Mouse (Mus musculus) intestine, postnatal 0 days (tissue): ENCODE data around the gene Fgfr3. TPM values are rescaled to one million over a fixed set of nuclear protein-coding genes. Genes with fewer than 3 reads are reported as not detected.

ENCODE experiments used
- ATAC-seq: fragments of 200-750 bp; cut with Nextera tagmentation; 2 replicates; pipeline ENCODE4 v1.8.0; 2017; ENCODE audit warnings: mild to moderate bottlenecking, moderate TSS enrichment, moderate library complexity
- H3K27ac ChIP-seq: fragments of 300-500 bp; sonication (generic); 2 replicates; pipeline ENCODE4 v1.5.1; 2014; ENCODE audit warnings: mild to moderate bottlenecking, low read depth, low read length, moderate library complexity
- H3K27me3 ChIP-seq: fragments of 300-500 bp; sonication (generic); replicated peaks from 2 replicates; pipeline ENCODE4 v1.6.1; 2014; ENCODE audit warnings: low read length, mixed read lengths; ENCODE audit not compliant: control insufficient read depth, insufficient read depth
- H3K36me3 ChIP-seq: fragments of 300-500 bp; sonication (generic); 2 replicates; pipeline ENCODE4 v1.6.1; 2014; ENCODE audit warnings: mild to moderate bottlenecking, moderate library complexity; ENCODE audit not compliant: control insufficient read depth, insufficient read depth
- H3K4me1 ChIP-seq: fragments of 300-500 bp; sonication (generic); replicated peaks from 2 replicates; pipeline ENCODE4 v1.6.1; 2014; ENCODE audit warnings: antibody characterized with exemption, low read length, mixed read lengths; ENCODE audit not compliant: control insufficient read depth, insufficient read depth
- H3K4me2 ChIP-seq: fragments of 300-500 bp; sonication (generic); replicated peaks from 2 replicates; pipeline ENCODE4 v1.6.1; 2014; ENCODE audit warnings: low read depth, mild to moderate bottlenecking, moderate library complexity
- H3K4me3 ChIP-seq: fragments of 300-500 bp; sonication (generic); 2 replicates; pipeline ENCODE4 v1.5.1; 2014; ENCODE audit warnings: low read depth, low read length
- H3K9ac ChIP-seq: fragments of 300-500 bp; sonication (generic); 2 replicates; pipeline ENCODE4 v1.6.1; 2014; ENCODE audit warnings: mild to moderate bottlenecking, low read depth, low read length
- H3K9me3 ChIP-seq: fragments of 300-500 bp; sonication (generic); 2 replicates; pipeline ENCODE4 v1.6.1; 2016; ENCODE audit warnings: mixed run types; ENCODE audit not compliant: control insufficient read depth
- CTCF ChIP-seq: sonication (generic); IDR thresholded peaks from 2 replicates; pipeline ENCODE4 v1.5.1; 2016; ENCODE audit warnings: low read depth, mild to moderate bottlenecking, control low read depth, antibody characterized with exemption, moderate library complexity
- WGBS: fragments of 180-500 bp; shearing (Covaris S2); extraction: QIAGEN DNeasy Blood & Tissue Kit; methylation state at CpG from one replicate; pipeline ENCODE4 v1.1.7; 2014; 5-methylcytosine and 5-hydroxymethylcytosine counted together
- polyA plus RNA-seq: library from polyadenylated mRNA; unstranded; fragments of >200 nt; fragmentation: Nextera tagmentation; extraction: Ambion mirVana; gene quantifications from 2 replicates; pipeline ENCODE4 v1.2.1, GENCODE M21; 2015

Fgfr3 gene
- polyA plus RNA-seq, 1 experiment from 2014 or later = 2.6 TPM

DNA sequence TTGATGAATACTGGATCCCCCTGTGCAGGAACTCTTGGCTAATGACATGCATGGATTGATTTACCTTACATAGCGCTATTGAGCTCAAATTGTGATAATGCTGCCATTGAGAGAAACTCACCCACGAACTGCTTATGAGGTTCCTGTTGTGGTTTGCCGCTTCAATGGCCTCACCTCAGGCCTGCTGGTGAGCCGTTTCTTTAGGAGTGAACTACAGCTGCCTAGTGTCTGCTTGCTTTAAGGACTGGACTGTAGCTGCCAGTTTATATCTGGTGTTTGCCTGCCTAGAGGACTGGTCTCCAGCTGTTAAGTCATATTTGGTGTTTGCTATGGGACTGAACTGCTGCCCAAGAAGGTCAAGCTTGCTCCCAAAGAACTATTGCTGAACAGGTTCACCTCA lies 38.5 kb upstream of the Fgfr3 start:
- no peak overlapping the region for H3K4me2 ChIP-seq
- no peaks in the 10 kb centered on the region for H3K36me3 ChIP-seq
- no peak overlapping the region for H3K4me3 ChIP-seq
- no peaks in the 10 kb centered on the region for H3K27me3 ChIP-seq
- no peak overlapping the region for H3K27ac ChIP-seq
- ATAC-seq = no peak
- WGBS = 79% methylated on average over 4 of the region's 4 CpGs
- no peaks in the 10 kb centered on the region for H3K4me1 ChIP-seq
- TF ChIP-seq CTCF = no peak
- no peak overlapping the region for H3K9ac ChIP-seq
- H3K9me3 ChIP-seq = no peaks in the 10 kb centered on the region

DNA sequence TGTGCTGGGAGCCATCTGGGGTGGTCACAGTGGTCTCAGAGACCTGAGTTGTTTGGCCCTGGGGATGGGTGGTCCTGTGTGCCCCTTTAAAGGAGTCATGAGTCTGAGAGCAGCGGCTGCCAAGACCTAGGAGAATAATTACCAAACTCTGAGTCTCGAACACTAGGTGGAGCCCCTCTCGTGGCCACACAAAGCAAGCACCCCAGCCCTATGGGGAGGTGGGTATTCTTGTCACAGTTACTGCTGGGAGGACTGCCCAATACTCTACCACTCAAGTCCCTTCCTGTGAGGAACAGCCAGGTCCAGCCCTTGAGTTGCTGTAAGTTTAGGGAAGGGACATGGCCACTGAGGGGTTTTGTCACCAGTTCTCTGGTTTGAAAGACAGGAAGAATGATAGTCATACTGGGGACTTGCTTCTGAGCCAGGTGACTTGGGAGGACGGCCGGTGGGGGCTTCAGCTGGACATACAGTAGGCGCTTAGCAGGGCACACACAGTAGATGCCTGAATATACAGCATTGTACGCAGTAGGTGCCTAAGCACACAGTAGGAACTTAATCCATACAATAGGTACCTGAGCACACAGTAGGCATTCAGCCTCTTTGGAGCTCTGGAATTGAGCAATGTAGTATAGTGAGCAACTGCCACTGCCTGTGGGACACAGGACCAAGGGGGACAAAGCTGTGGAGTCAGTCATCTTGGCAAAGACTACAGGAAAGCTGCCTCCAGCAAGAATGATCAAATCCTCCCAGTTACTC lies 37.4 kb upstream of the Fgfr3 start:
- no peaks in the 10 kb centered on the region for H3K4me1 ChIP-seq
- no peak overlapping the region for H3K4me3 ChIP-seq
- H3K9ac ChIP-seq = no peak overlapping the region
- no peak overlapping the region for H3K4me2 ChIP-seq
- TF ChIP-seq CTCF = peak; percentile 80
- H3K36me3 ChIP-seq = no peaks in the 10 kb centered on the region
- ATAC-seq = no peak
- H3K9me3 ChIP-seq = no peaks in the 10 kb centered on the region
- no peaks in the 10 kb centered on the region for H3K27me3 ChIP-seq
- WGBS = 46% methylated on average over 7 of the region's 7 CpGs
- no peak overlapping the region for H3K27ac ChIP-seq

DNA sequence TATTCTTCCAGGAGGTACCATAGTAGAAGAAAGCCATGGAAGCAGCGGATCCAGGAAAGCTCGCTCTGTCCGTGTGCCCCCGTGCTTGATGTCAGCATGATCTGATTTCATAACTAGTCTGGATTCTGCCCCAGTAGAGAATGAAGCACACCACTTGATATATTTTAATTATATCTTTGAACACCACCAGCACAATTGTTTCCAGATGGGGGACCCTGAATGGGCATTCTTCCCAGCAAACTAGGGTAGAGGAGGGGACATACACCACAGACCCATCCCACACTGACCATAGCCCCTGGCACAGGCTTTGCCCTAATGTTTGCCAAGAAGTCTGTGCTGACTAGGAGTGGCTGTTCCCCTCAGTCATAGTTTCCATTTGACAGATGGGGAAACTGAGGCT lies 36.5 kb upstream of the Fgfr3 start:
- Histone ChIP-seq H3K4me3 (no peak overlapping the region), H3K27ac (no peak overlapping the region), H3K9ac (no peak overlapping the region), H3K4me1 (no peaks in the 10 kb centered on the region), H3K4me2 (no peak overlapping the region), H3K27me3 (no peaks in the 10 kb centered on the region), H3K36me3 (no peaks in the 10 kb centered on the region), H3K9me3 (no peaks in the 10 kb centered on the region)
- ATAC-seq = no peak
- no peak for TF ChIP-seq CTCF
- WGBS = 87% methylated on average over 4 of the region's 4 CpGs

DNA sequence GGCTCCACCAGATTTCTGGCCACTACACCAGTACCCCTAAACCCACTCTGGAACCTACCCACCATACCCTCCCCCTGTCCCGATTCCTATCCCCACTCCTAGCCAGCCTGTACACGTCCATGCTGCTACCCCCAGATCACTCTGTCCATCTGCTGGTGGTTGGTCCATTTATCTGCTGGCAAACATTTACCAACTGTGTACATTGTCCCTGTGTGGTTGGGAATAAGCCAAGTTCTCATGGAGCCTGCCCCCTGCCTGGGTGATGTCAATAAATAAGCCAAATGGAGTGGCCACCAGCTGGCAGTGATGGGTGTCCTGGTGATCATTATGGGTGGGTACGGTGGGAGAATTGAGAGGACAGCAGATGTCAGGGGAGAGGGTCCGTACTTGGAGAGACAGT lies 34.3 kb upstream of the Fgfr3 start:
- Histone ChIP-seq H3K36me3 (no peaks in the 10 kb centered on the region), H3K27ac (no peak overlapping the region), H3K27me3 (no peaks in the 10 kb centered on the region), H3K4me3 (no peak overlapping the region), H3K4me1 (no peaks in the 10 kb centered on the region), H3K4me2 (no peak overlapping the region), H3K9me3 (no peaks in the 10 kb centered on the region), H3K9ac (no peak overlapping the region)
- no peak for TF ChIP-seq CTCF
- ATAC-seq = no peak
- WGBS = 74% methylated on average over 4 of the region's 4 CpGs

DNA sequence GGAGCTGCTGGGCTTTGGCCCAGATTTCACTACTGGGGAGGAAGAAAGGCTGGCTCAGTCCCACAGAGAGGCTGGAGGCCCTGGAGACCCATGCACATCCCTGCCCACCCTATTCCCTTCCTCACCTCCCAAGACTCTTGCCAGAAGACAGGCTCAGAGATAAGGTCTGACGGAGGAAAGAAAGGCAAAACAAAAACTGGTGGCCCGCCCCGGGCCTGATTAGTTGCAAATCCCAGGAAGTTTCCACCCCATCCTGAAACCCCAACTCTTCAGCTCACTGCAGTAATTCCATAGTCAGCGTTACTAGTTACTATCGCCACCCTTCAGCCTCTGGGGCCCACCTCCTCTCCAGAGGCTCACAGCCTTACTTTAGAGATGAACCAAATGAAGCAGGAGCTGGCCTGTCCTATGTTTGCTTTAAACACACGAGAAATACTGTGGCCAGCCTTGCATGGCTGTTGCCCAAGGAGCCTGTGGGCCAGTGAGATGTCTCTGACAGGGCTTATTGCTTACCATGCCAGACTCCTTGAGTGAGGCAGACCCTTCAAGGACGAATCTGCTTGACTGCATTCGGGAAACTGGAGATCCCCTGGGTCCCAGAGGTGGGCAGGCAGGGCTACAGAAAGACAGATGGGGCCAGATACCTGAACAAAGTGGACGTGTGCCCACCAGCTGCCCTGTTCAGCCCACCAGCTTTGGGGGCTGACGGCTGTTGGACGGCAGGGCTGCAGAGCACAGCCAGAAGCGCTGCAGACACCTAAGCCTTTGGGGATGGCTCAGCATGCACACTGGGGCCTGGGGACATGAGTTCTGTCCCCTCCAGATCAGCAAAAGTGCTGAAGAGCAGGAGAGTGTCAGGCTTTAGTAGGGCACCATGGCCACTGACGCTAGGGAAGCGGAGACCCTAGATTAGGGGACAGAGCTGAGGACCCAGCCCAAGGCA lies 32.9 kb upstream of the Fgfr3 start:
- H3K27me3 ChIP-seq = 0 out of 2 replicates have a peak, but pooled peaks cover 5% of the 10 kb centered on the region
- no peak overlapping the region for H3K27ac ChIP-seq
- ATAC-seq = no peak
- no peak overlapping the region for H3K9ac ChIP-seq
- H3K36me3 ChIP-seq = no peaks in the 10 kb centered on the region
- no peak for TF ChIP-seq CTCF
- H3K4me1 ChIP-seq = 0 out of 2 replicates have a peak, but pooled peaks cover 4% of the 10 kb centered on the region
- H3K4me3 ChIP-seq = no peak overlapping the region
- no peaks in the 10 kb centered on the region for H3K9me3 ChIP-seq
- WGBS = 71% methylated on average over 14 of the region's 14 CpGs
- no peak overlapping the region for H3K4me2 ChIP-seq

DNA sequence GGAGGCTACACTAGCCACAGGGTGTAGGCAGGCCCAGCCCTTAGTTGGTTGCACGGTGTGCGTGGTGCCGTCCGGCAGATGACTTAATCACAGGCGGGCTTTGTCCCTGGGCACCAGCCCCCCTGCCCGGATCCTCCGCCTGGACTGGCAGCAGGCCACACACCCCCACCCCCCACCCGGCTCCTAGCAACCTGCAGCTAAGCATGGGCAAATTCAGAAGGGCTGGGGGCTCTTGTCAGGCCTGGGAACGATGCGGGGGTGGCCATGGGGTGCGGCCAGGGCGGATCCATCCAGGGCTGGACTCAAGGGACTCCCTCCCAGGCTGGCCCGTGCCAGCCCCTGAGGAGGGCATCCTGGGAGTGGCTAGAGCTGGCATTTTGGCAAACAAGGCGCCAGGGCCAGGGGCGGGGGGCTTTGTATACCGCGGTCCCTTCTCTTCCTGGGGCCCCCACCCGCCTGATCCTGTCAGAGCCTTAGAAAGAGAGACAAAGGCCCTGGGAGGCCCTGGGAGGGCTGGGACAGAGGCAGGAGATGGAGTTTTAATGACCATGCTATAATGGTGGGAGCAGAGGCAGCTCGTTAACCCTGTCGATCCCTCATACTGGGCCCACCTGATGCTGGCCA lies 32.1 kb upstream of the Fgfr3 start:
- Histone ChIP-seq H3K4me2 (no peak overlapping the region), H3K4me3 (no peak overlapping the region), H3K9ac (no peak overlapping the region), H3K36me3 (no peaks in the 10 kb centered on the region), H3K9me3 (no peaks in the 10 kb centered on the region), H3K4me1 (0 out of 2 replicates have a peak, but pooled peaks cover 4% of the 10 kb centered on the region), H3K27ac (no peak overlapping the region), H3K27me3 (0 out of 2 replicates have a peak, but pooled peaks cover 7% of the 10 kb centered on the region)
- no peak for TF ChIP-seq CTCF
- WGBS = 69% methylated on average over 20 of the region's 20 CpGs
- ATAC-seq = no peak
